Mouse (Mus musculus): Measurements from ENCODE around the gene Atrnl1.

DNA sequence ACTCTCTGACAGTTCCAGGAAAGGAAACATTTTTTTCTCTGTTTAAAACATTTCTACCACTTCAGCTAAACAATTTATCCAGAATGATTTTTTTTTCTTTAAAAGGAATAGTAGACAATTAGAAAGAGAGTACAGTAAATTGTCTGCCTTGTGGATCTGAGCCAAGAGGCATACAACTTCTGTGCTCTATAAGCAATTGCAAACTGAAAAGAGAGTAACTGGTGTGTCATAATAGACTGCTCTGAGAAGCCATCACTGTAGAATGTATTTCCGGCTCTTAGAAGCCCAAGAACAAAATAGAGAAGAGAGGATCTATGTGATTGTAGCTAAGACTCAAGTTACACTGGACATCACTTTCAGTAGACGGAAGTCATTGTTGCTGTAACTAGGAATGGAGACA lies 458.1 kb downstream of the Atrnl1 start:
- no peak for TF ChIP-seq CTCF (IDR thresholded peaks at IDR 0.05; ENCODE audit: low read depth, low read length)
- TF ChIP-seq POLR2A (IDR thresholded peaks at IDR 0.05; ENCODE audit: borderline replicate concordance, low read depth, low read length): no peak
